ENCODE assay signal across 10 mouse cellular contexts in the genomic region with DNA sequence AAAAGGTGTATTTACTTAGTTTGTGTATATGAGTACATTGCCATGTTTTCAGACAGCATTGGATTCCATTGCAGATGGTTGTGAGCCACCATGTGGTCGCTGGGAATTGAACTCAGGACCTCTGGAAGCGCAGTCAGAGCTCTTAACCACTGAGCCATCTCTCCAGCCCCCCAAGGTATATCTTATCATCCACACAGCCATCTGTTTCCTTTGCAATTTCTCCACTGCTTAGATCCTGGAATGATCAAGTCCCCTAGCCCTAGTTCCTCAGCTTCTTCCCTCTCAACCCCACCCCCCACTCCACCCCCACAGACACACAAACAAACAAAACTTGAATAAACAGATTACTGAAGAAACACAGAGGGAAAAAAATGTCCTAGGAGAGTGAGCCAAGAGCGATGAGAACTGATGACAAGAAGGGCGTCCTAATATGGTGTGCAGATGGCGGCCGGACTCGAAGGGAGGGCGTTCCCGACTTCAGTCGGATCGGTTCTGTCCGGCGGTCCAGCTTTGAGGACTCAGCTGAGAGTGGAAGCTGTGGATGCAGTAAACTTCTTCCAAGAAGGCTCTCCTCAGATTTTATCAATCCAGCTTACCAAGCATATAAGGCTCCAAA.
DNase-seq lines count a peak whose midpoint lies in the region; ATAC-seq and TF ChIP-seq lines count a peak whose summit lies in the region.
"Had no signal": no experiment of that assay in that cellular context is flagged by ENCODE, and none has a peak within 500 bp of the region (broad histone marks: within the 10 kb centered on the region; RNA-seq: fewer than 3 reads in every experiment).

No protein-coding gene starts in this region.

- no peak overlapping the region for H3K4me3 ChIP-seq in limb, embryonic 12.5 days (replicated peaks)
- no peak overlapping the region for H3K4me3 ChIP-seq in limb, embryonic 10.5 days
- H3K4me3 ChIP-seq in hindbrain, postnatal 0 days (ENCODE audit: low read length) = no peak overlapping the region
- H3K4me3 ChIP-seq in forebrain, embryonic 14.5 days (ENCODE audit: low read depth, low read length) = no peak overlapping the region
- H3K4me3 ChIP-seq: liver, embryonic 12.5 days; neural tube, embryonic 12.5 days had no signal

- H3K9ac ChIP-seq in limb, embryonic 12.5 days (replicated peaks) = no peak overlapping the region
- H3K9ac ChIP-seq in hindbrain, postnatal 0 days (replicated peaks; ENCODE audit: low read length) = no peak overlapping the region
- no peak overlapping the region for H3K9ac ChIP-seq in forebrain, embryonic 14.5 days (ENCODE audit: low read length)
- H3K9ac ChIP-seq: liver, embryonic 12.5 days; neural tube, embryonic 12.5 days had no signal

- WGBS in limb, embryonic 12.5 days = 92% methylated on average over 13 of the region's 13 CpGs
- WGBS in limb, embryonic 10.5 days = 93% methylated on average over 13 of the region's 13 CpGs
- 92% methylated on average over 13 of the region's 13 CpGs for WGBS in hindbrain, postnatal 0 days
- WGBS in forebrain, embryonic 14.5 days = 96% methylated on average over 13 of the region's 13 CpGs

- no peak for DNase-seq in limb, embryonic 10.5 days (ENCODE audit: low spot score)
- peak; percentile 36 to 52 for DNase-seq in heart, postnatal 36 days
- peak; percentile 62 for DNase-seq in lung, postnatal 25 days (ENCODE audit: low spot score)
- no peak for DNase-seq in adrenal gland, adult 2 months
- DNase-seq in hindbrain, postnatal 0 days (ENCODE audit: low spot score) = no peak
- no peak for DNase-seq in forebrain, embryonic 14.5 days (ENCODE audit: low spot score)

- peaks cover 61% of the 10 kb centered on the region for H3K4me1 ChIP-seq in limb, embryonic 12.5 days (replicated peaks)
- H3K4me1 ChIP-seq in limb, embryonic 10.5 days = peaks cover 53% of the 10 kb centered on the region
- peaks cover 3% of the 10 kb centered on the region; the same call in 1 of the 2 replicates for H3K4me1 ChIP-seq in hindbrain, postnatal 0 days (ENCODE audit: insufficient read depth, low read length)
- H3K4me1 ChIP-seq in forebrain, embryonic 14.5 days (ENCODE audit: control insufficient read depth, insufficient read depth, low read length) = no peaks in the 10 kb centered on the region

- H3K27me3 ChIP-seq in limb, embryonic 12.5 days = no peaks in the 10 kb centered on the region
- H3K27me3 ChIP-seq in limb, embryonic 10.5 days (ENCODE audit: low read depth, poor library complexity, severe bottlenecking) = no peaks in the 10 kb centered on the region
- H3K27me3 ChIP-seq in hindbrain, postnatal 0 days (ENCODE audit: insufficient read depth, low read length) = no peaks in the 10 kb centered on the region
- no peaks in the 10 kb centered on the region for H3K27me3 ChIP-seq in forebrain, embryonic 14.5 days (replicated peaks; ENCODE audit: control insufficient read depth, insufficient read depth, low read length)
- H3K27me3 ChIP-seq: liver, embryonic 12.5 days; neural tube, embryonic 12.5 days had no signal

- 0 out of 2 replicates have a peak overlapping the region, but pooled peaks have one; percentile 35 for H3K27ac ChIP-seq in limb, embryonic 12.5 days
- H3K27ac ChIP-seq in limb, embryonic 10.5 days = no peak overlapping the region; the same call in 1 of the 2 replicates
- H3K27ac ChIP-seq in hindbrain, postnatal 0 days = no peak overlapping the region
- H3K27ac ChIP-seq in forebrain, embryonic 14.5 days (ENCODE audit: low read depth, low read length) = no peak overlapping the region
- H3K27ac ChIP-seq: neural tube, embryonic 12.5 days had no signal

- no peak for TF ChIP-seq CTCF in hindbrain, postnatal 0 days (IDR thresholded peaks at IDR 0.05; ENCODE audit: low read depth)

- intact Hi-C loops in heart, postnatal 36 days (cut with DNase I) = no loop called here

- no peak overlapping the region for H3K4me2 ChIP-seq in limb, embryonic 12.5 days
- H3K4me2 ChIP-seq in hindbrain, postnatal 0 days (ENCODE audit: low read depth, low read length) = no peak overlapping the region
- H3K4me2 ChIP-seq in forebrain, embryonic 14.5 days (ENCODE audit: low read length) = no peak overlapping the region
- H3K4me2 ChIP-seq: liver, embryonic 12.5 days; midbrain, embryonic 11.5 days; neural tube, embryonic 12.5 days had no signal

- no peaks in the 10 kb centered on the region for H3K36me3 ChIP-seq in limb, embryonic 12.5 days
- no peaks in the 10 kb centered on the region for H3K36me3 ChIP-seq in limb, embryonic 10.5 days
- no peaks in the 10 kb centered on the region for H3K36me3 ChIP-seq in hindbrain, postnatal 0 days (ENCODE audit: insufficient read depth, low read length)
- H3K36me3 ChIP-seq in forebrain, embryonic 14.5 days (ENCODE audit: control insufficient read depth, insufficient read depth, low read length) = no peaks in the 10 kb centered on the region
- H3K36me3 ChIP-seq: liver, embryonic 12.5 days; neural tube, embryonic 12.5 days had no signal

- no peaks in the 10 kb centered on the region for H3K9me3 ChIP-seq in limb, embryonic 12.5 days
- no peaks in the 10 kb centered on the region for H3K9me3 ChIP-seq in limb, embryonic 10.5 days (replicated peaks)
- H3K9me3 ChIP-seq in hindbrain, postnatal 0 days (ENCODE audit: low read length) = no peaks in the 10 kb centered on the region
- H3K9me3 ChIP-seq in forebrain, embryonic 14.5 days (replicated peaks; ENCODE audit: control insufficient read depth, low read length) = no peaks in the 10 kb centered on the region
- H3K9me3 ChIP-seq: liver, embryonic 12.5 days; neural tube, embryonic 12.5 days had no signal

- no peak for ATAC-seq in limb, embryonic 12.5 days (ENCODE audit: insufficient number of reproducible peaks, insufficient read depth, low FRiP score, low TSS enrichment, low read depth)
- no peak for ATAC-seq in hindbrain, postnatal 0 days
- no peak for ATAC-seq in forebrain, embryonic 14.5 days
- ATAC-seq: liver, embryonic 12.5 days had no signal

Comparison
In these comparisons a context has a peak if more than half of its experiments do, and no peak if none do; other contexts are left out.
1. DNase-seq: peak in heart, postnatal 36 days (2 of 2) and lung, postnatal 25 days (single experiment); none in limb, embryonic 10.5 days (single experiment), adrenal gland, adult 2 months (single experiment), hindbrain, postnatal 0 days (single experiment) and forebrain, embryonic 14.5 days (single experiment).